Mouse (Mus musculus) testis, adult 10 weeks (tissue): ENCODE measurements around the gene Tanc2. TPM values are rescaled to one million over a fixed set of nuclear protein-coding genes. Genes with fewer than 3 reads are reported as not detected.

Experiments used
- polyA plus RNA-seq: library from polyadenylated mRNA; stranded (reverse); fragments of 350-450 nt; fragmentation: Illumina TruSeq; extraction: RNeasy Lipid Tissue Mini Kit (QIAGEN cat#74804); gene quantifications from one replicate; pipeline ENCODE4 v1.2.3, GENCODE M21; 2014; ENCODE audit warnings: low read depth, low replicate concordance

Tanc2 gene
- polyA plus RNA-seq: 8.9 TPM

DNA sequence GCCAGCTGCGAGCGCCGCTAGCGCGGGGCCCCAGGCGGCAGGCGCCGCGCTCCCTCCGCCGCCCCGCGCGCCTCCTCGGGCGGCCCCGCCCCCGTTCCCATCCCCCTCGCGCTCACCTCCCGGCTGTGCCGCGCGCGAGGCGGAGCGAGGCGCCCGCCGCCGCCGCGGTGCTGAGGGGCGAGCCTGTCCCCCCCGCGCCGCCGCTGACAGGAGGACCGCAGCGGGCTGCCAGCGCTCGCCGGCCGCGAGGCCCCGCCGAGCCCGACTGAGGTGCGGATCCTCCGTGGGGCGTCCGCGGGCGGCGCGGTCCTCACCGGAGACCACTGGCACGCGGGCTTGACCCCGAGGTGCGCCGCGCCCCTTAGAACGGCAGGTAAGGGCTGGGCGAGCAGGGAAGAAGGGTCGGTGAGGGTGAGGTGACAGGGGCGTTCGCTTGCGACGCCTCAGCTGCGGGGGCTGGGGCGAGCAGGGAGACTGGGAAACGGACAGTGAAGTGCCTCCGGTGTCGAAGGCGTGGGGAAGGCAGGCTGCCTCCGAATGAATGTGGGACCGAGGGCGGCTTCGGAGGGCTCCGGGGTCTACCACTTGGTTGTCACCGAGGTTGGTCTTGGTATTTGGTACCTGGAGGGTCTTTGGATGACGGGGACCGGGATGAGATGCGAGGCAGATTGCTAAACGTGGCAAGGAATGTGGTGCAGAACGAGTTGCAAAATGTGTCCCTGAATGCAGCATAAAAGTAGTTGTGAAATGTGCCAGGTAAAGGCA, at the start of gene Tanc2:
Gene Tanc2, plus strand, starts transcription at position 110 of the 765 bp plus-strand sequence.

DNA sequence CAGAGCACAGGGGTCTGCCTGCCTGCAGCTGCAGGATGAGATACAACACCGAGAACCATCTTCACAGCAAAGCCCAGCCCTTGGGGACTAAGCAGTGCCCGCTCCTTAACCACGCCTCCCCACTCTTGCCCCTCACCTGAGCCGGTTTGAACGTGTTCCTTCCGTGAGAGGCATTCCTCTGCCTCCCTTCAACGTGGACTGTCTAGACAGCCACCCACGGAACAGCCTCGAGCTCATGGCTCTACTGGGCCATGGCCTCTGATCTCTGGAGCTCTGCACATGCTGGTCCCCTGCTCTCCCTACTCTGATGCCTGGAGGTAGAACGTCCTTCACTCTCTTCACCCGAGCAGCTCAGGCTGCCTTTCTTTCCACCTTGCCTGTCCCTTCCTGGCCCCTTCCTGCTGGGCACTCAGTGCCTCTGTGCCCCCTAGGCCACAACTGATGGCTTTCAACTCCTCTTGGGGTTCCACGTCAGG, 363.2 kb downstream of the Tanc2 start, which contains the start of gene Cyb561:
Gene Cyb561, minus strand, starts transcription at position 426 of the 476 bp plus-strand sequence.

DNA sequence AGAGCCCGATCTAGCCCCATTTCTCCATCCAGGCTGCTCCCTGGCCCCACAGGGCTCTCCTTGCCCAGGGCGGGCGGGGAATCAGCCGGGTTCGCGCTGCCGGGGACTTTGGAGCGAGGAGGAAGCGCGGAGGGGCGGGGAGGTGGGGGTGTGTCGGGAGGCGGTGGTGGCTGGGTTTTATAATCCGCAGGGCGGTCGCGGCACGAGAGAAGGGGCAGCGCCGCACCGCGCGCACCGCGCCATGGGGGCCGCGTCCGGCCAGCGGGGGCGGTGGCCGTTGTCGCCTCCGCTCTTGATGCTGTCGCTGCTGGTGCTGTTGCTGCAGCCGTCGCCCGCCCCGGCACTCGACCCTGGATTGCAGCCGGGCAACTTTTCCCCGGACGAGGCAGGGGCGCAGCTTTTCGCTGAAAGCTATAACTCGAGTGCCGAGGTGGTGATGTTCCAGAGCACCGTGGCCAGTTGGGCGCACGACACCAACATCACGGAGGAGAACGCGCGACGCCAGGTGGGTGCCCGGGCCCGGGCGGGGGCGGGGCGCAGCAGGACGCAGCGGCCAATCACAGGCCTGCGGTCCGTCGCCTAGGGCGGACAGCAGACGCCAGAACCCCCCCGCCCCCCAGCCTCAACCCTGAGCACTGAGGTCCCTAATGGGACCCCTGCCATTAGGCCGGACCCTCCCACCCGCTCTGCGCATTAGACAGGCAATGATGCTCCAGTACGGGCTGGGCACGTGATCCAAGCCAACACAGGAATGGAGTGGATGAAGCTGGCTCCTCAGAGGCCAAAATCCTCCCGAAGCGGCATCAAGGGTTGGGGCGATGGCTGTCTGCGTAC, 378.2 kb downstream of the Tanc2 start, which contains the start of gene Ace:
Gene Ace, plus strand, starts transcription at position 205 of the 834 bp plus-strand sequence.

Other genes starting within 250 kb of the Tanc2 start
- 660 TPM for gene March10, start 133.3 kb upstream of the Tanc2 start, polyA plus RNA-seq